Mouse (Mus musculus): Measurements from ENCODE around the gene Lhfp.

Gene Lhfp

DNA sequence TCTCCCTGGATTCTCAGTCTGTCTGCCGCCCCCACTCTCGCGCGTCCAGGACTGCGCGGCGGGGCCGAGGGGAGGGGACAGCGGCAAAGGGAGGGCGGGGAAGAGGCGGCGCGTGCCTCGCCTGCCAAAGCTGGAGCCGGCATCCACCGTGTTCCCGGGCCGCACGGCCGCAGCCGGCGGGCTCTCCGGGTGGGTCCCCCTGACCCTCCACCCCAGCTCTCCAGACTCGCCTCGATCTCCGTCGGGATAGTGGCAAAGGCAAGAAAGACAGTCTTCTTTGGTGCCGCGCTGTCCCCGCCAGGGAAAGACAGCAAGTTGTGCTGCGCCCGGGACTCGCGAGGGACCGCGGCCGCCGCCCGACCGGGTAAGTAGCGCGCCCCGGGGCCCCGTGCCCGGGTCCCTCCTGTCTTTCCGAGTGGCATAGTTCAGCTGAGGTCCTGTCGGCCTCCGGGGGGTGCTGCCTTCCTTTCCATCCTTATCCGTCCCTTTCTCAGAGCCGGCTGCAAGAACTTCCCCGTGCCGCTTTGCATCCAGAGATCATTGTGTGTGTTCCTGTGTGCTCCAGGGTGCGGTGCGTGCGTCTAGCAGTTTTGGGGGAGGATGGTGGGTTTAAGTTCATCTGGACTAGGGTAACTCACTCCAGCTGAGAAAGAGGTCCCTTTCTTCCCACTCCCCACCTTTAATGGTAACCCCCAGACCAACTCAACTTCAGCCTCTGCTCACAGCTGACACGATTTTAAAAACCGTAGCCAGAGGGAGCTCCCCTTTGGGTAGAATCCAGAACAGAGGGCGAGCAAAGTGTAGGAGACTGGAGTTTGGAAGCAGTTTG, at the start of gene Lhfp:
Lhfp (plus strand) TSS at position 118 of the 829 bp plus-strand sequence.
- no peak for DNase-seq (ENCODE audit: low read depth, low spot score)

DNA sequence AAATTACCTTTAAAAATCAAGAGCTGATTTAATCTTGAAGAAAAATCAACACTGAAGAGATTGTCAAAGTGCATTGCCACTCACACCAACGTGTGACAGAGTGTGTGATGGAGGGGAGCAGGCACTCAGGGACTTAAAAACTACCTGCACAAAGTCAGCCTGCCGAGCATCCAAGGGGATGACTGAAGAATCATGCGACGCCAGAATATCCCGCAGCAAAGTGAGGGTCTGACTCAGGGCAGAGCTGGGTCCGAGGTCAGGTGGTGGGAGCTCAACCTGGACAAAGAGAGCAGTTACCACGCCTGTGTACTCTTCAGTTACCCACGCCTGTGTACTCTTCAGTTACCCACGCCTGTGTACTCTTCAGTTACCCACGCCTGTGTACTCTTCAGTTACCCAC, 48.0 kb upstream of the Lhfp start:
- no peak for DNase-seq (ENCODE audit: low read depth, low spot score)

DNA sequence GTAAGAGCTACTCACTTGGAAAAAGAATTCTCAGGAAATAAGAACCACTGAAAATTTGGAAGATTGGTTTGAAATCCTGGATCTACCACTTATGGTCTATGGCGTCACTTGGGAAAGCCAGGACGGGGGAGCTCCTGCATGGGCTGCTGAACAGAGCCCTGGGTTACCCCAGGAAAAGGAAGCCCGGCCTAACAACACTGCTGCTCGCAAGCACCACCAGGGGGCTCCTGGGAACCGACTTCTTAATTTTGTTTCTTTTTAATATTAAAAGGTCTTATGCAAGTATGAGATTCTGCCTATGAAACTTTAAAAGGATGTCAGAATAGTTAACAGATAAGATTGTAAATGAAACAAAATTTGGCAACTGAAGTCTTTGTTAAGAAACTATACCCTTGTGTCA, 46.7 kb upstream of the Lhfp start:
- DNase-seq (ENCODE audit: low read depth, low spot score) = no peak

DNA sequence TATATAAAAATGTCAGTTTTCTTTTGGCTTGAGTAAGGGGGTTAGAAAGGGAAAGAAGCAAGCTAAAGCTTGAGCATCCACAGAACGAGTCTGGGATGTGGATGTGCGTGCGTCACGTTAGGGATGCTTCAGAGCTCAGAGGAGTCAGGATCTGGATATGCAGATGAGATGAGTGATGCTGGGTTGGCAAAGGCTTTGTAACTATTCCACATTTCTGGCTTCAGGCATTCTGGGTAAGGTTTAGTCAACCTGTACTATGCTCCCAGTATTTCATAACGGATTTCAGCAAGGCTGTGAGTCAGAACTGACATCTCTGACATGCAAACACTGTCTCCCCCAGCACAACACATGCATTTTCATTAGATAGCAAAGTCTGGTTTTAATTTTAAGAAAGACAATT, 44.7 kb upstream of the Lhfp start:
- DNase-seq (ENCODE audit: low read depth, low spot score) = no peak

DNA sequence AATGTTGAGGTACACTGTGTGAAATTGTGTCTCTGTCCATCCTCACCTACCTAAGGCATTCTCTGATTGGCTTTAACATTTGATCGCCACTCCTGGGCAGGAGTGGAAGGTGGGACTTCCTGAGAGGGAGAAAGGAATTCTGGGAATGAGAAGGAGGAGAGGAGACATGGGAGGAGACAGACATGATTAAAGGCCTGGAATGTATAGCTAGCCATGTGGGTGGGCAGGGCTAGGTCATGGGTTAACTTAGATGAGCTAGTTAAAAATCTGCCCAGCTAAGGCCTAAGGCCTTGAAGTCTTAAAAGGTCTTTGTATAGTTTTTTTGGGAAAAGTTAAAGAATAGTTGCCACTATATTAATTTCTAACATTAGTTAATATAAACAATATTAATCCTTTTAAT, 43.9 kb upstream of the Lhfp start:
- no peak for DNase-seq (ENCODE audit: low read depth, low spot score)

DNA sequence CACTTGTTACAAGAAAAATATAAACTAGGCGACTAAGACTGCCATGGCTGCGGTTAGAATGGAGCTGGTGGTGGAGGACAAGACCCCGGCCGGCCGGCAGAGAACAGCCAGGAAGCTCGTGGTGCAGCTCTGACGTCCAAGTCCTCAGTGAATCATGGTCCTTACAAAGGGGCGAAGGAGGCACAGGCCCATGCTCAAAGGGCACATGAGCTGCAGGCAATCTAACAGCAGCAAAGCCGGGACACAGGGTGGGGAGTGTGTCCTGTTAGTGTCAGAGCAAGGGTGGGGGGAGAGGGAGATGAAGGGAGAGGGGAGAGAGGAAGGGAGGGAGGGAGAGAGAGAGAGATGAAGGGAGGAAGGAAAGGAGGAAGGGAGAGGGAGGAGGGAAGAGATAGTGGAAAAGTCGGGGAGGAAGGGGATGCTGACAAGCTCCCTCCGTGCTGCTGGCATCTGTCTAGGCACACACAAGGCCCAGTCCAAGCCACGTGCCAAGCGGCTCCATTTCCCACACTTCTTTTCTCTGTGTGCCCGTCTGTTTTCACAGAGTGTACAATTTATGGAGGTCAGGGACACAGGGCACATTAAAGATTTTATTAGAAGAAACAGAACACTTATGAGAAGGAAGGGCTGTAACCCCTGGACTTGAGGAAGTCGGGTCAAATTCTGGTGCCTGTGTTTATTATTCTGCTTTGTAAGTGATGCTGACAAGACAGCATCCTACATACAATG, 42.1 kb upstream of the Lhfp start:
- no peak for DNase-seq (ENCODE audit: low read depth, low spot score)

DNA sequence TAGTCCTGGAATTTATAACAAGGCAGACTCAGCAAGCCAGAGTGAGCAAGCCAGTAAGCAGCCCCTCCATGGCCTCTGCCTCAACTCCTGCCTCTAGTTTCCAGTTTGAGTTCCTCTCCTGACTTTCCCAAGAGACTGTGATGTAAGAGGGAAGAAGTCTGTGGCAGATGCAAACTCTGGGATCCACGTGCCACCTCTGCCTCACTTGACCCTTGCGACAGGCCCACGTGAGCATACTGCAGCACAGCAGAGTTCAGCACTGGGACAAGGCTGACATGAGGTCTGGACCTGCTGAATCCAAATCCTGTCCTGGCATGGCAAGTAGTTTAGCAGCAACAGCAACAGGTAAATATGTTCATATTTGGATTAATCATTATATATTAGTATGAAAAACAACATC, 41.3 kb upstream of the Lhfp start:
- DNase-seq (ENCODE audit: low read depth, low spot score) = no peak

DNA sequence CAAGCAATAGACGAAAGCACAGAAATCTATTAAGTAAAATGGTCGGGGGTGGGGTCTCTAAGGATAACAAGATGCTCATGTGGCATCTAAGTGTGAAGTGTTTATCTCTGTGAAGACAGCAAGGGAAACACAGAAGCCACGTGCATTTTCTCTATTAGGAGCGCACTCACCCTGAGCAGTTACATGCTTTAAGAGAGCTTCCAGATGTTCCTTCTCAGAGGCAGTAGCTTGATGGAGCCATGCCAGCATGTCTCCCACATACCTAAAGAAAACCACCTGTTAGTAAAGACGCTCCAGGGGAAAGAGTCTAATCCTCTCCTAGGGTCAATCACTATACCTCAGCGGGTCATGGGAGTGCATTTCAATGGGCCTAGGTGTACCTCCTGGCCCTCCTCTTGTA, 39.3 kb upstream of the Lhfp start:
- no peak for DNase-seq (ENCODE audit: low read depth, low spot score)

DNA sequence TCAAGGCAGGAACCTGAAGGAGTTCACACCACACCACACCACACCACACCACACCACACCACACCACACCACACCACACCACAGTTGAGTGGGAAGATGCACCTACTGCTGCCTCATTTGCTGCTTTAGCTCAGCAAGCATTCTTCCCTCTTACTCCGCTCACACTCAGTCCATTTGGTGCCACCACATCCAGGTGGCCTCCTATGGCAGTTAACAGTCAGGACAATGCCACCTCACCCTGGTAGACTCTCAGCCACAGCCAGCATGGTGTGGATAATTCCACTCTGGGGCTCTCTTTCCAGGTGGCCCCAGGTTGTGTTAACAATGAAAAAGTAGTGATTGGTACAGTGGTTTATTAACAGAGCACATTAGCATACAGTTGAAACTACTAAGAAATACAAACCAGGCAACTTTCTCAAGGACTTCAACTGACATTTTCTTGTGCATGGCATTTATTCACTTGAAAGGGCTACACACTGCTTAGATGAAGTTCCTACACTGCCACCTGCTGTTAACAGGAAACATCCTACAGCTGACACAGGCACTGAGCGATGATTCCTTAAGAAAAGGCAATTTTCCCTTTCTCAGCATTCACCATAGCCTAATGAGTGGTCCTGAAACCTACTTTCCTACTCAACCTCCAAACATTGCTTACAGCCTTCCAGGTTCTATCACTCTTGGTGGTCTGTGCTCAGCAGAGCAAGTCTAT, 36.8 kb upstream of the Lhfp start:
- DNase-seq (ENCODE audit: low read depth, low spot score) = peak; percentile 33

DNA sequence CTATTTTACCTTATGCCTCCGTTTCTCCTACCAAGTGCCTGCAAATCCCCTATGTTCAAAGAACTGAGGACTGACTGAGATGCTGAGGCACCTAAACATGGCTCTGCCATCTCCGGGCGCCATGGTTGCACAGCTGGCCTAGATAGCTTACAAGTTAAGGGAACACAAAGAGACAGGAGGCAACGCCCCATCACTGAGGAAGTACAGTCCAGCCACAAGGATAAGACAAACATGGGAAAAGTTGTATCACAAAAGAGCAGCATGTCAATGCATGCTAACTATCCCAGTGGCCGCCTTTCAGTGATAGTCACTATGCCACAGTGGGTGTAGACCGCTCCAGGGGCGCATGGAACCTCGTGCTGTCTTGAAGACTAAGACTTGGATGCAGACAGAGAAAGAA, 33.9 kb upstream of the Lhfp start:
- no peak for DNase-seq (ENCODE audit: low read depth, low spot score)

DNA sequence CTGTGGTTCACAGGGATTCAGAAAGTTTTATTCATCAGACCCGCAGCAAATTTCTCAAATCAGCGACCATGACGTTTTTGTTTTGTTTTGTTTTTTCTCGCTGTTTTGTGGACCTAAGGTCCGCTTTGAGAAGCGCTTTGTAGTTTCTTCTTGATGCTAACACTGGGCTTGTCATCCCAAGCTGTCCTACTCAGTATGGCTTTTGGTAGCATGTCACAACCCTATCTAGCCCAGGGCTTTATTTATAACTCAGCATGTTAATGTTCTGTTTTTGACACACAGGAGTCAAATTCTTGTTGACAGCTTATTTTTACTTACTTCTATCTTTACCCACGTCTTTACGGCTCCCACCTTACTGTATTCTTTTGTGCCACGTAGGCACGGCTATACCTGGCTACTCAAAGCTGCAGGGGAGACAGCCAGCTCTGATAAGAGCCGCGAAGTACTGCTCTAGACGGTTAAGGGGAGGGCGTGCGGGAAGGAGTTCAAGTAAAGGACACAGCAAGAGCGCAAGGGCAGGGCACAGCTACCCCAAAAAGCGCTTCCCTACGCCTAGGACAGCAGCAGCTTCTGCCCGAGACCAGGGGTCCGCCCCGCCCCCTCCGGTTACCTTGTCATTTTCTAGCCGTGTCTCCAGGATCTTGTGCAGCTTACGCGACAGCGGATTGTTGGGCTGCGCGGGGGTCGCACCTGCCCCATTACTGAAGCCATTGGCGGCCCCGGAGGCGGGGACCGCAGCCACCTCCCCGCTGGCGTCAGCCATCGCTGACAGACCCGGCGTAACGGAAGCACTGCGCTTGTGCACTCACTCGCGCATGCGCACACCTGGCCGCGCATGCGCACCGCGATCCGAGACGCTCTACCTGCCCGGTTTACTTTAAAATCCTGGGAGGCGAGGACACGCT, 24.6 kb upstream of the Lhfp start, which contains the start of gene Cog6:
Cog6 (minus strand) TSS at position 802 of the 905 bp plus-strand sequence.
- DNase-seq (ENCODE audit: low read depth, low spot score) = peak; percentile 79

DNA sequence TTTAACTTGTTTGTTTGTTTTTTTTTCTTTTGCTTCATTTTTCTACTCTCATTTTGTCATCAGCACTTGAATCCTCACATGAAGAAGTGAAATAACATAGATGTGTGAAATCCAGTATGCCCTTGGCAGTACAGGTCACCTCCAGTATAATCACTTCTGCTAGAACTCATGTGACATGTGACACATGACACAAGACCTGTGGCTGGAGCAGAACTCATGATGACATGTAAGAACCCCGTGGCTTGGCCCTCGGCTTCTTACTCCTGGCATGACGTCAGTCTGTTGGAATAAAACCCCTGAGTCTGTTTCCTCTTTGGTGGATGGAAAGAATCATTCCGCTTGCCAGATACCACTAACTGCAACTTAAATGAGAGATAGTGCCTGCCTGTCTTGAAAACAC, 14.0 kb upstream of the Lhfp start:
- no peak for DNase-seq (ENCODE audit: low read depth, low spot score)

DNA sequence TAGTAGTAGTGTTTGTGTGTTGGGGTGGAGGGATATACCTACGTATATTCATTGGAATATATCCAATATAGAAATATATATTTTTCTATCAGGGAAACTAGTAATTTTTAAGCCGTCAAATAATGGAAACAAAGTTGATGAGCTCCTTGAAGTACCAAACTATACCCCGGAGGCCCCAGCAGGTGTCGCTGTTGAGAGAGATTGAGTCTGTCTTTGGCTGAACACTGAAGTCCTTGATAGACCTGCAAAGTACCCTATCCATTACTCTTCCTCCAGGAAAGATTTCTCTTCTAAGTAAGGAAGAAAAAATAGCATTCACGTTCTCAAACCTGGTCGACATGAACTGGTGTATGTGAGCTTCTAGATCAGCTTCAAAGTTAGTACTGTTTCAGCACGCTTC, 12.3 kb upstream of the Lhfp start:
- DNase-seq (ENCODE audit: low read depth, low spot score) = no peak

DNA sequence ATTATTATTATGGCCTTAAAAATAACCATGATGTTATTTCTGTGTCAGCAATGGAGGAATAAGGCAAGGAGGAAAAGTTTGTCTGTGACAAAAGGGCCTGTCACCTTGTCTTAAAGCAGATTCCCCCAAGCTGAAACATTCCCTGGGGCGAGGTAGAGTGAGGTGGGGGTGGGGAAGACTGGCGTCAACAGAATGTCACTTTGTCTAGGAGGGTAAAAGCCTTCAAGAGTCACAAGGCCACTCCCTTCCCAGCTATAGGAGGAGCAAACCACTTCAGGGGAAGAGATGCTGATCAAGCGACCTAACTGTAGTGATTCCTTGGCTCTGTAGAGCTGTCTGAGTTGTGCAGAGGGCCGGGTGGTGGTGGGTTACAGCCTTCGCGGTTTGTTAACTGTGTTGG, 9.7 kb upstream of the Lhfp start:
- no peak for DNase-seq (ENCODE audit: low read depth, low spot score)

DNA sequence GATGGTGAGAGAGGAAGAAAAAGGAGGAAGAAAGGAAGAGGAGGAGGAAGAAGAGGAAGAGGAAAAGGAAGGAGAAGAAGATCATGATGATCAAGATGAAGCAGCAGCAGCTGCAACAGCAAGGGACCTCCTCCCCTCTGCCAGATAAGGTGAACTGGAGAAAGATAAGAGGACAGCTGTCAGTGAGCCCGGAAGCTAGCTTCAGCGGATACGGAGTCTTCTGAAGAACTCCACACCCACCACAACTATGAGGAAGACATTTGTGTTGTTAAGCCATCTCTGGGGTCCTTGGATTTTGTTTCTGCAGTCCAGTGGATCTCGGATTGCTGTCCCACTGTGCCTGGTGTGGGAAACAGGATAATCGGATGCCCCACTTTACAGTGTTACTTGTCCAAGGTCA, 8.9 kb upstream of the Lhfp start:
- no peak for DNase-seq (ENCODE audit: low read depth, low spot score)

DNA sequence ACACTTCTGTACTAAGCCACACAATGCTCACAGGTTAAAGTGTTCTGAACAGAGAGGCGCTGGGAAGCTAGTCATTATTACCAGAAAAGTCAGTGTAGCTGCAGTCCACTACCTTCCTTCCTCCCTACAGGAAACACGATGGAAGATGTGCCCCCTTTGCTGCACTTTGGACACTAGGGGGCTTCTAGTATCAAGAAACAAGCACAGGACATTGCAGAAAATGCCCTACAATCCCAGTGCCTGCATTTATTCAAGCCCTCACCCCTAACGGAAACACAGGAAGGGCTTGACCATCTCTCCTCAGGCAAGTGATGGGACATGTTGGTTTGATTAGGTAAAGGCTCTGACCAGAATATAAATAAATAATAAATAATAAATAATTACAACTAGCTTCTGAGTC, 7.9 kb upstream of the Lhfp start:
- no peak for DNase-seq (ENCODE audit: low read depth, low spot score)

DNA sequence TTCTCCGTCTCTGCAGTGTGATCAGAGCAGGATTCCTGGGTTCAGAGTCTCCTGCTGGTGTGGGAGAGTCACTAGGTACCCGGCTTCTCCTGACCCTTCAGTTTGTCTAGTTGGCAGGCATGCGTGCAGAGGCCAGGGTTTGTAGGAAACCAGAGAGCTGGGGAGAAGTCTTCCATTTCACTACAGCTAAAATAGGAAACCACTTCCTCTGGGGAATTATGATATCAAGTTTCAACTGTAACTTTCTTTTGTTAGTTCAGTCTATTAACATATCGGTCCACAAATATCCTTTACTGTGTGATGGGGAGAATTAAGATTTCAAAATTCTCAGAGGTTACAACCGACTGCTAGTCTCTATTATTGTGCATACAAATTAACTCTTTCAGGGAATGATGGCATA, 5.3 kb upstream of the Lhfp start:
- DNase-seq (ENCODE audit: low read depth, low spot score) = no peak

DNA sequence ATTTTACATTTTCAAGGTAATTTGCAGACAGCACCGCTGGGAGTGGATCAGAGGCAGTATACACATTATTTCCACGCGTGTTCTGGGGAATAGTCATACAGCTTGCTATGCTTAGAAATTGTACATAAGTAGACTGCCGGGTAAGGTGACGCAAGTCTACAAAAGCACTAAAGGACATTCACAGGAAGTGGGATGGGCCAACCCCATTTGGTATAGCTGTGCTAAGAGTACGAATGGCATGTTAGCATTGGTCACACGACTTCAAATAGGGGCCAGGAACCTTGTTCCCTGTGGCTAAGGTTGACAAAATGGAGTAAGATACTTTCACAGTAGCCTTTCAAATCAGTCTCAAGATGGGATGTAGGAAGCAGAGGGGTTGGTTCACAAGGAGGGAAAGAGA, 4.4 kb upstream of the Lhfp start:
- no peak for DNase-seq (ENCODE audit: low read depth, low spot score)

DNA sequence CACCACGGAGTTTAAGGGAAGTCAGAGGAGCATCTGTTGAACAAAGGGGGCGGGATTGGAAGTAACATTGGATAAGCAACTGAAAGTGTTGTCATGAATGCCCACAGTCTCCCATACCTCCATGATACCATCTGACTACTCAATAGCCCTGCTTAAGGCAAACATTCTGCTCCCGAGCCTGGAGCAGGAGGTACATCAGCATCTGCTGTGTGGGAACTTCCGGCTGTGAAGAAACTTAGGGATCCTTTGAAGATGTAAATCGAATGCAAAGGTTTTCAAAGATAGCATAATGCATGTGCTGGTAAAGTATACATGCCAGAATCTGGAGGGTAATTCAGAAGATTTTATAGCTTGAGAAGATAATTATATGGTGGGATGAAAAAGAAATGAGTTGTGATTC, 2.4 kb upstream of the Lhfp start:
- peak; percentile 72 for DNase-seq (ENCODE audit: low read depth, low spot score)

DNA sequence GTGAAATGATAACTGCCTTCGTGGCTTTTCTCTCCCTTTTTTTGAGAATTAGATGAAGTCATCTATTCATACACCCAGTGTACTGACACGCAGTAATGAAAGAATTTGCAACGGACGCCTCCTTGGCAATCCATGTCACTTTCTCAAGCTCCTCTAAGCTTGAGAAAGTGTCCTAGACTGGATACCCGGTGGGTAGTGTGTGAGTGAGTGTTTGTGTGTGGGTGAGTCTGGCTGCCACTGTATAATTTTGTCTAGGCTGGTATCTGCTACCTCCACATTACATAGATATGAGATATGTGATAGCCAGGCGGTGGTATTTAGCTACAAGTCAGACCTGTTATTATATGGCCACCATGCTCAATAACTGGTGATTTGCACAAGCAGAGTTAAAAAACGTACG, 1.6 kb upstream of the Lhfp start:
- DNase-seq (ENCODE audit: low read depth, low spot score) = no peak

DNA sequence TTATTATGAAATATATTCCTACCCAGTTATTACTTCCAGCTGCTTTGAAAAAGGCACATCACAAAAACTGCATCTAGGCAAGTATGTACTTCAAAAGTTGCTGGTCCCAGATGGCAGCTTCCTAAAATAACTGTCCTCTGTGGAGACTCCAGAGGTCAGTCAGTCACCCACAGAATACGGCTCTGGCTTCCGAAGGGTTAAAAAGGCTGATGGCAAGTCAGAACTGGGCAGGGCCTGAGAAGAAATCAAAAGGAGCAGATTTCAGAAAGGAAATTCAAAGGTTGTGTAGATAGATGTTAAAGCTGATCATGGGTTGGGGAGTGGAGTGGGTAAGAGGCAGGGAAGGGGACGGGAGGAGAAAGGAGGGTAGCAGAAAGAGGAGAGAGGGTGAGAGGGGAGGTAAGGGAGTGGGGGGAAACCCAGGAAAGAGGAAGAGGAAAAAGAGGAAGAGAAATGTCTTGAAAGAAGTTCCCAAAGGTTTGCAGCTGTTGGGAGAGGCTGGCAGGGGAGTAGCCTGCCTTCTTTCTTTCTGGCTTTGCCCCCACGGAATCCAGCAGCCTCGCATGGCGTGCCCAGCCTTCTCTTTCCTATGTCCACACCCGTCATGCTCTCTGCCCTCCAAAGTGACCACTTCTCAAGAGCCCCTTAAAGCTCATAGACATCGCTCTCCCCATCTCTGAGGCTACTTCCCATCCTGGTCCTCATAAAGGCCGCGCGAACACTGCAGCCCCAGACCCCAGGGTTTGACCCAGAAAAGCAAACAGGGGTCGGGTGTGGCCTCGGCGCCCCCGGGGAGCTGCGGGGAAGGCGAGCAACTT, 526 bp upstream of the Lhfp start:
- DNase-seq (ENCODE audit: low read depth, low spot score) = no peak

All from telencephalon, adult 2 months (tissue).